In the genomic region with DNA sequence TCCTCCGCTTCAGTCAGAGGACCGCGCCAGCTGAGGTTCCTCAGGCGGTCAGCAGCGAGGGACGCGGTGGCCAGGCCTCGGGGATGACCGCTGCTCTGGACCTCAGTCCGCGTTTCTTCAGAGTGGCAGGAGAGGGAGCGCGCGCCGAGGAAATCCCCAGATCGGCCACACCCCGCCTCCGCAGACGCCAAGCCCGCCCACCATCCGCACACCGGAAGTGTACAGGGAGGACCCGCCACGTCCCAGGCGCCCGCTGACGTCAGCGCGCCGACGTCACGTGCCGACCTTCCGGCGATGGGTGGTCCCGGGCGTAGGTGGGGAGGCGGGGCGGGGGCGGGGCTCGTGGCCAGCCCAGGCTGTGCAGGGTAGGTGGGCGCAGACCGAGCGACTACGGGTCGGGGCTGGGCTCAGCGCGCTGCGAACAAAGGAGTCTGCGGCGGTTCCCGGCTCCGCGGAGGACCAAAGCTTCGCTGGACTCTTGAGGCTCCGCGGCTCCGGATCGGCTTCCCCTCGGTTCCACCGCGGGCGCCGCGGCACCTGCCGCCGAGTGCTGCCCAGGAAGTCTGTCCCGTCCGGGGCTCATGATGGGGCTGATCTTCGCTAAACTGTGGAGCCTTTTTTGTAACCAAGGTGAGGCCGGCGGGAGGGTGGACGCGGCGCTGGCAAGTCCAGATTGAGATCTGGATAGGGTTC, we compare ENCODE assay signal across 8 mouse cellular contexts. TPM values are rescaled to one million over a fixed set of nuclear protein-coding genes. Genes with fewer than 3 reads are reported as not detected.
DNase-seq lines count a peak whose midpoint lies in the region; ATAC-seq and TF ChIP-seq lines count a peak whose summit lies in the region.

TSS of gene Nsun6 (minus strand) at position 125 of the 693 bp plus-strand sequence.

- peak; percentile 93 for TF ChIP-seq POLR2A in CH12.LX (IDR thresholded peaks at IDR 0.05; ENCODE audit: low read depth, low read length)

- dilution Hi-C loops in CH12.LX (cut with MboI; ENCODE audit: extremely low pct_ligation_motif_present, extremely low pct_unique_long_range_greater_than_20kb, low sequenced_read_pairs) = no loop called here

- in situ Hi-C loops in CH12.LX (cut with MboI; ENCODE audit: low pct_ligation_motif_present, low pct_unique_long_range_greater_than_20kb, low sequenced_read_pairs) = no loop called here

- H3K4me2 ChIP-seq in CH12.LX (ENCODE audit: insufficient read depth, low read depth, poor library complexity, severe bottlenecking) = peak within 1 kb of the TSS; percentile 90
- H3K4me2 ChIP-seq in heart, embryonic 15.5 days = peak within 1 kb of the TSS; percentile 71
- H3K4me2 ChIP-seq in liver, embryonic 13.5 days = peak within 1 kb of the TSS; percentile 83
- peak within 1 kb of the TSS; percentile 62 for H3K4me2 ChIP-seq in stomach, embryonic 14.5 days (replicated peaks; ENCODE audit: low read depth, low read length)

- peak within 1 kb of the TSS; percentile 85 for H3K9ac ChIP-seq in CH12.LX (ENCODE audit: insufficient read depth, low read depth)
- H3K9ac ChIP-seq in heart, embryonic 15.5 days = peak within 1 kb of the TSS; percentile 91
- peak within 1 kb of the TSS; percentile 91 for H3K9ac ChIP-seq in liver, embryonic 13.5 days
- peak within 1 kb of the TSS; percentile 84 for H3K9ac ChIP-seq in stomach, embryonic 14.5 days (replicated peaks; ENCODE audit: low read depth, low read length)

- no peaks in the 10 kb centered on the region; the same call in 1 of the 2 replicates for H3K79me2 ChIP-seq in CH12.LX (replicated peaks; ENCODE audit: control insufficient read depth, extremely low read depth, insufficient read depth, poor library complexity, severe bottlenecking)

- peak; percentile 89 for DNase-seq in CH12.LX (ENCODE audit: extremely low read depth)
- peak; percentile 87 for DNase-seq in c-Kit-positive CD71-negative TER-119-negative erythroid progenitor cells, embryonic 14.5 days (ENCODE audit: low read depth)
- DNase-seq in forebrain, embryonic 10.5 days (ENCODE audit: extremely low spot score, low spot score) = peak; percentile 97
- DNase-seq in kidney, postnatal 14 days = peak; percentile 98
- DNase-seq in liver, embryonic 13.5 days = peak; percentile 93
- DNase-seq in natural killer cell, adult 2 months (ENCODE audit: low spot score in 2 of 2) = peak; percentile 95 to 96

- TF ChIP-seq CTCF in CH12.LX (conservative IDR thresholded peaks at IDR 0.05 in 1 of 2, IDR thresholded peaks at IDR 0.05 in 1 of 2; ENCODE audit: low read depth in 2 of 2, low read length in 2 of 2) = peak in 1 of 2 experiments; percentile 22; a peak in 1 of 4 replicates

- no peaks in the 10 kb centered on the region for H3K9me3 ChIP-seq in CH12.LX (replicated peaks; ENCODE audit: low read length)
- H3K9me3 ChIP-seq in forebrain, embryonic 10.5 days = no peaks in the 10 kb centered on the region
- no peaks in the 10 kb centered on the region for H3K9me3 ChIP-seq in heart, embryonic 15.5 days (replicated peaks)
- H3K9me3 ChIP-seq in liver, embryonic 13.5 days (replicated peaks) = no peaks in the 10 kb centered on the region
- H3K9me3 ChIP-seq in stomach, embryonic 14.5 days (ENCODE audit: control insufficient read depth, low read depth, low read length) = no peaks in the 10 kb centered on the region

- no peaks in the 10 kb centered on the region for H3K36me3 ChIP-seq in CH12.LX (replicated peaks in 1 of 2; ENCODE audit: control insufficient read depth in 1 of 2, insufficient read depth in 1 of 2, low read length in 1 of 2)
- peaks cover 16% of the 10 kb centered on the region for H3K36me3 ChIP-seq in forebrain, embryonic 10.5 days (replicated peaks)
- no peaks in the 10 kb centered on the region for H3K36me3 ChIP-seq in heart, embryonic 15.5 days
- no peaks in the 10 kb centered on the region for H3K36me3 ChIP-seq in liver, embryonic 13.5 days
- no peaks in the 10 kb centered on the region for H3K36me3 ChIP-seq in stomach, embryonic 14.5 days (ENCODE audit: control insufficient read depth, insufficient read depth, low read length)

- H3K4me3 ChIP-seq in CH12.LX (replicated peaks in 1 of 3; ENCODE audit: low read depth in 2 of 3, low read length in 2 of 3, poor library complexity in 1 of 3) = peak within 1 kb of the TSS; percentile 80 to 87 (median 86)
- H3K4me3 ChIP-seq in forebrain, embryonic 10.5 days = peak within 1 kb of the TSS; percentile 84
- H3K4me3 ChIP-seq in heart, embryonic 15.5 days = peak within 1 kb of the TSS; percentile 85
- peak within 1 kb of the TSS; percentile 93 for H3K4me3 ChIP-seq in liver, embryonic 13.5 days (replicated peaks)
- peak within 1 kb of the TSS; percentile 93 for H3K4me3 ChIP-seq in stomach, embryonic 14.5 days (ENCODE audit: low read depth, low read length)

- peak within 1 kb of the TSS; percentile 14; the same call in 1 of the 2 replicates for H3K27ac ChIP-seq in CH12.LX (ENCODE audit: insufficient read depth, low read depth)
- peak within 1 kb of the TSS; percentile 99 for H3K27ac ChIP-seq in forebrain, embryonic 10.5 days
- H3K27ac ChIP-seq in heart, embryonic 15.5 days = peak within 1 kb of the TSS; percentile 94
- peak within 1 kb of the TSS; percentile 85 for H3K27ac ChIP-seq in liver, embryonic 13.5 days
- H3K27ac ChIP-seq in stomach, embryonic 14.5 days (ENCODE audit: low read length) = peak within 1 kb of the TSS; percentile 87

- no peak for TF ChIP-seq EP300 in CH12.LX (IDR thresholded peaks at IDR 0.05; ENCODE audit: low read length)

- no peak for TF ChIP-seq RAD21 in CH12.LX (IDR thresholded peaks at IDR 0.05; ENCODE audit: low read depth, low read length)

- ATAC-seq in heart, embryonic 15.5 days (replicated peaks; ENCODE audit: insufficient number of reproducible peaks, insufficient read depth, low FRiP score, low read depth) = peak; percentile 99
- ATAC-seq in liver, embryonic 13.5 days (ENCODE audit: low read depth) = peak; percentile 98
- peak; percentile 98 for ATAC-seq in stomach, embryonic 14.5 days (ENCODE audit: insufficient number of reproducible peaks, insufficient read depth, low FRiP score, low read depth)

- under 1% methylated on average over 75 of the region's 75 CpGs for WGBS in forebrain, embryonic 10.5 days
- WGBS in heart, embryonic 15.5 days = under 1% methylated on average over 75 of the region's 75 CpGs
- WGBS in liver, embryonic 13.5 days (ENCODE audit: insufficient replicate concordance) = under 1% methylated on average over 75 of the region's 75 CpGs
- under 1% methylated on average over 73 of the region's 75 CpGs for WGBS in stomach, embryonic 14.5 days

- peaks cover 2 to 18% of the 10 kb centered on the region in 2 experiments; a peak in 2 of 4 replicates for H3K4me1 ChIP-seq in CH12.LX (ENCODE audit: control insufficient read depth in 1 of 2, insufficient read depth in 2 of 2)
- peaks cover 21% of the 10 kb centered on the region for H3K4me1 ChIP-seq in forebrain, embryonic 10.5 days
- peaks cover 28% of the 10 kb centered on the region for H3K4me1 ChIP-seq in heart, embryonic 15.5 days (replicated peaks)
- H3K4me1 ChIP-seq in liver, embryonic 13.5 days (replicated peaks) = peaks cover 26% of the 10 kb centered on the region
- H3K4me1 ChIP-seq in stomach, embryonic 14.5 days (ENCODE audit: control insufficient read depth, insufficient read depth, low read length) = peaks cover 14% of the 10 kb centered on the region

- no peaks in the 10 kb centered on the region for H3K27me3 ChIP-seq in CH12.LX (replicated peaks)
- H3K27me3 ChIP-seq in forebrain, embryonic 10.5 days (ENCODE audit: poor library complexity, severe bottlenecking) = no peaks in the 10 kb centered on the region
- no peaks in the 10 kb centered on the region for H3K27me3 ChIP-seq in heart, embryonic 15.5 days
- H3K27me3 ChIP-seq in liver, embryonic 13.5 days = no peaks in the 10 kb centered on the region
- H3K27me3 ChIP-seq in stomach, embryonic 14.5 days (ENCODE audit: control insufficient read depth, insufficient read depth, low read length) = no peaks in the 10 kb centered on the region

TF ChIP-seq in CH12.LX, 34 proteins besides CTCF, POLR2A, EP300 and RAD21 (continues in another document):
- TF ChIP-seq SMC3 (IDR thresholded peaks at IDR 0.05; ENCODE audit: low read depth, low read length) (no peak), JUND (conservative IDR thresholded peaks at IDR 0.05; ENCODE audit: low read depth, low read length) (no peak), MAX (IDR thresholded peaks at IDR 0.05; ENCODE audit: low read length) (no peak), SIN3A (IDR thresholded peaks at IDR 0.05; ENCODE audit: low read length) (peak; percentile 76), USF2 (conservative IDR thresholded peaks at IDR 0.05; ENCODE audit: low read depth, low read length) (peak; percentile 39; the same call in 1 of the 2 replicates), PAX5 (IDR thresholded peaks at IDR 0.05; ENCODE audit: low read length) (no peak), NELFE (IDR thresholded peaks at IDR 0.05; ENCODE audit: low read depth, low read length) (peak; percentile 77), USF1 (IDR thresholded peaks at IDR 0.05; ENCODE audit: low read depth, low read length) (peak; percentile 85), CHD1 (IDR thresholded peaks at IDR 0.05; ENCODE audit: low read depth, low read length) (no peak), MAFK (IDR thresholded peaks at IDR 0.05; ENCODE audit: insufficient replicate concordance, low read length) (no peak), IRF4 (IDR thresholded peaks at IDR 0.05; ENCODE audit: low read depth, low read length) (0 out of 2 replicates have a peak, but pooled peaks have one; percentile 34), KAT2A (IDR thresholded peaks at IDR 0.05; ENCODE audit: insufficient replicate concordance, low read length) (0 out of 2 replicates have a peak, but pooled peaks have one; percentile 46), MEF2A (IDR thresholded peaks at IDR 0.05; ENCODE audit: borderline replicate concordance, low read depth, low read length) (peak; percentile 43; the same call in 1 of the 2 replicates), GABPA (IDR thresholded peaks at IDR 0.05; ENCODE audit: insufficient replicate concordance, low read depth, low read length) (no peak), TBP (conservative IDR thresholded peaks at IDR 0.05; ENCODE audit: low read depth, low read length) (no peak), ZMIZ1 (IDR thresholded peaks at IDR 0.05; ENCODE audit: low read depth, low read length) (peak; percentile 66), CHD2 (IDR thresholded peaks at IDR 0.05; ENCODE audit: low read length) (0 out of 2 replicates have a peak, but pooled peaks have one; percentile 46), ZKSCAN1 (IDR thresholded peaks at IDR 0.05; ENCODE audit: borderline replicate concordance, low read depth, low read length) (no peak)

RNA-seq across cellular contexts. Expression of gene Nsun6, which starts in this region (rescaled TPM):
- total RNA-seq in CH12.LX (2012; rRNA removed) = 4.6 and 5.0 TPM in 2 replicates
- 8.1 and 8.4 TPM in 2 replicates for total RNA-seq in CH12.LX (2014; rRNA removed)
- polyA plus RNA-seq in CH12.LX (2012; ENCODE audit: insufficient read length, low read depth) = 4.6 and 6.1 TPM in 2 replicates
- polyA plus RNA-seq in forebrain, embryonic 10.5 days (2016; fragmentation: Nextera tagmentation; extraction: Ambion mirVana) = 12.1 and 12.7 TPM in 2 replicates
- 6.8 TPM in 2 replicates for polyA plus RNA-seq in heart, embryonic 15.5 days (2015; fragmentation: Nextera tagmentation; extraction: Ambion mirVana)
- 4.6 and 5.4 TPM in 2 replicates for polyA plus RNA-seq in liver, embryonic 13.5 days (2015; fragmentation: Nextera tagmentation; extraction: Ambion mirVana)
- 13.5 and 14.0 TPM in 2 replicates for polyA plus RNA-seq in stomach, embryonic 14.5 days (2014; fragmentation: Nextera tagmentation; extraction: Ambion mirVana)

Comparison
In these comparisons a context has a peak if more than half of its experiments do, and no peak if none do; other contexts are left out.
1. Peak in every context shown above with its lines: DNase-seq, ATAC-seq, H3K4me3 ChIP-seq and H3K27ac ChIP-seq.
2. H3K27ac ChIP-seq: peak in every context shown above with its lines; median percentile 99 in forebrain, embryonic 10.5 days; 94 in heart, embryonic 15.5 days; 87 in stomach, embryonic 14.5 days; 85 in liver, embryonic 13.5 days; 14 in CH12.LX.